Mouse (Mus musculus): ENCODE results near the gene Cav1. TPM values are rescaled to one million over a fixed set of nuclear protein-coding genes. Genes with fewer than 3 reads are reported as not detected.
A peak's percentile ranks its signal among the peaks of the same experiment; 100 is the strongest.

Gene Cav1
- not detected for polyA plus RNA-seq (2017; shearing (Covaris generic))

DNA sequence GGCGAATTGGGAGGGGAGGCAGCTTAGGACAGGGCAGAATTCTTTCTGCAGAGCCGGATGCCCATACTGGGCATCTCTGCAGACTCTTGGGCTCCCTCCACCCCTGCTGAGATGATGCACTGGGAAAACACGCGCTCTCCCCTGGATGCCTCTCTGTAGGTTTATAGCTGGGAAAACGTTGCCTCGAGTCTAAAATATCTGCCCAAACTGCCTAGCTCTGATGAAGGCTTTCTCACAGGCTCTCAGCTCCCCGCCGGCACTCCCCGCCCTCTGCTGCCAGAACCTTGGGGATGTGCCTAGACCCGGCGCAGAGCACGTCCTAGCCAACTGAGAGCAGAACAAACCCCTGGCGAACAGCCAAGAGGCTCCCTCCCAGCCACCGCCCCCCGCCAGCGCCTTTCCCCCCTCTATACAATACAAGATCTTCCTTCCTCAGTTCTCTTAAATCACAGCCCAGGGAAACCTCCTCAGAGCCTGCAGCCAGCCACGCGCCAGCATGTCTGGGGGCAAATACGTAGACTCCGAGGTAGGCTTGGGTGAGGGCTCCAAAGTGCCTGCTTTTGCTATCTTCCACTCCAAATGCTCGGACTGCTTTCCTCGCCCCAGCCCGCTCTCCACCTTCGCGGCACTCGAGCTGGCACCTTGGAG is at the start of gene Cav1:
Gene Cav1, plus strand, starts transcription at position 382 of the 648 bp plus-strand sequence.
- no peak for ATAC-seq

DNA sequence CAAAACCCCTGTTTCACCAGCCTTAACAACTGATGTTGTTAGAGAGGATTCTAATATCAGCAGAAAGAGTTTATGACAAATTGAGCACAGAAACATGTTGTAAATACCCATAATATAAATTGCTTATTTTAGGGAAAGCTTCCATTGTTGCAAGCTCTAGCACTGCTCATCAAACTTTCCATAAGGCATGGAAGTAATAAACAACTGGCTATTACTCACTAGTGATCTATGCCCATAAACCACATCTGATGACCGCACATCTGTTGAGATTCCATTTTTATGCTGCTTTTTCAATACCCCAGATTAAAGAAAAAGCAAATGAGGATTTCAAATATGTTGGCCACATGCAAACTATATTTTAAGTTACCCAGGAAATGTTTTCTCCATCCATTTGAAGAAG is 48.0 kb upstream of the Cav1 start:
- no peak for ATAC-seq

DNA sequence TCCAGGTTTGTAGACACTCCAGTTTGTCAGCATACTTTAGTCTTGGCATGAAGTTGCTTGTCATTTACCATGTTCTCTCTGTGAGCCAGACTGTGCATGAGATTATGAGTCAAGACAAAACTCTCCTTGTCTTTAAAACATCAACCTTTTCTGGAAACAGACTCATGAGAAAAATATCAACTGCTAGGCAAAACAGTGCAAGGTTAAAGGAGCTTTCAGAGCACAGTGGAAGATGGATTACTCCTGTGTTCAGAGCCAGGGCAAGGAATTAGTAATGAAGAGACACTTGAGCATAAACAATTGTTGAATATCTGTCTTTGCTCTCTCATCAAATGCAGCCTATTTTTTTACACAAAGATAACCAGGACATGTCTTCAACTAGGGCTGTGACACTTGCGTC is 47.2 kb upstream of the Cav1 start:
- ATAC-seq, result no peak

DNA sequence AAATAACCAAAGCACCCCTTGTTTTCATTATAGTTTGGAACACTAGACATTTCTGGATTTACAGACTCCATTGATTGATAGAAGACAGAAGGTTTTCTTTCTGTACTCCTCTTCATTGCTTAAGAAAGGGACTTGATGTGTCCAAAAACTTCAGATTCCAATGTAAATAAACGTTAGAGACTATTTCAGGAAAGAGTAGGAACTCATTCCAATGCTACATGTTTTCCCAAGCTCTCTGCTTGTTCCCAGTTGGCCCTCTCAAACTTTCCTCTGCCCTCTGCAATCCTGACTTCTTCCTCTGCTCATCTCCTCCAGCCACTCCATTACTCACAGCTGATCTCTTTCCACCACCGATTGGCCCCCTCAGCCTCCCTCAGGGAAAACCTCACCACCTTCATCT is 43.3 kb upstream of the Cav1 start:
- no peak for ATAC-seq

DNA sequence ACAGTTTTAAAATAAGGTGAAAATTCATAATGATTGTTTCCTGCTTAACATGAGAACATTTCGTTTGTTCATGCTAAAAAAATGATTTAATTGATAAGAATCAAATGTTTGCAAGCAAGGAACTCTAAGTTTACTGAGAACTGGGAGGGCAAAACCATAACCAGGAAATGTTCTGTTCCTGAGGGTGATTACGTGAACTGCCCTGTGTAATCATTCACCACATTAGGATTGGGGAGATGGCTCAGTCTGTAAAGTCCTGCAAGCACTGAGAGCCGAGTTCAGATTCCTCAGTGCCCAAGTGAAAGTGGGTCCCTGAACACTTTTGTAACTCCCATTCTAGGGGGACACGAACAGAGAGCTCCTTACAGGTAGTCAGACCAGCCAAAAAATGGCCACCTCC is 41.1 kb upstream of the Cav1 start:
- no peak for ATAC-seq

DNA sequence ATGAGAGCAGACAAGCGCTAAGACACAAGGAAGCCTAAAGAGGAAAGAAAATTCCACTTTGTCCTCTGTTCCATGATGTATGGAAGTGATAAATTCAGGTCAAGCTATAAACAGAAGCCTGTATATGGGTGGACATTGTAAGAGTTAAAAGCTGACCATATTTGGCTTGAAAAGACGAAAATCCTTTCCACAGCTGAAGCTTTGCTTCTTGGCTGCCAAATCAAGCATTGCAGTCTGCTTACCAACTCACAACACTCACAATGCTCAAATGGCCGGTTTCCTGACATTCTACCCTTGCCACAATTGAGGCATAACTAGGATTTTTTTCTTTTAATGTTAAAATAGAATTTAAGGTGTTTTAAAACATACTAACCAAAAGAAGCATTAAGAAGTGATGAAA is 39.7 kb upstream of the Cav1 start:
- no peak for ATAC-seq

DNA sequence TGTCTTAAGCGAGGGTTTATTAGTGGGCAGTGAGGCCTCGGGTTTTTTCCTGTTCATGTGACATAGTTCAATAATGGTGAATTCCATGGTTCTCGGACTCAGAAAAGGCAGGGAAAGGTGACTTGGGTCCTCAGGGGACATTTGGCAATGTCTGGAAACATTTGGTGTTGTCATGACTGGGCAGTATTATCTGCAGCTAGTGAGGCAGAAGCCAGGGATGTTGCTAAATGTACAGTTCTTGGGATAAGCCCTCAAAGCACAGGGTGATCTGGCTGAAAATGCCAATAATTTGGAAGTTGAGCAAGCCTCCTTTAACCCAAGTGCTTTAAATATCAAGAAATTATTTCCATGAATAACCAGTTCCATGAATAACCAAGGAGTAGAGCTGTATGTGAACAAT is 27.8 kb upstream of the Cav1 start:
- ATAC-seq, result no peak

DNA sequence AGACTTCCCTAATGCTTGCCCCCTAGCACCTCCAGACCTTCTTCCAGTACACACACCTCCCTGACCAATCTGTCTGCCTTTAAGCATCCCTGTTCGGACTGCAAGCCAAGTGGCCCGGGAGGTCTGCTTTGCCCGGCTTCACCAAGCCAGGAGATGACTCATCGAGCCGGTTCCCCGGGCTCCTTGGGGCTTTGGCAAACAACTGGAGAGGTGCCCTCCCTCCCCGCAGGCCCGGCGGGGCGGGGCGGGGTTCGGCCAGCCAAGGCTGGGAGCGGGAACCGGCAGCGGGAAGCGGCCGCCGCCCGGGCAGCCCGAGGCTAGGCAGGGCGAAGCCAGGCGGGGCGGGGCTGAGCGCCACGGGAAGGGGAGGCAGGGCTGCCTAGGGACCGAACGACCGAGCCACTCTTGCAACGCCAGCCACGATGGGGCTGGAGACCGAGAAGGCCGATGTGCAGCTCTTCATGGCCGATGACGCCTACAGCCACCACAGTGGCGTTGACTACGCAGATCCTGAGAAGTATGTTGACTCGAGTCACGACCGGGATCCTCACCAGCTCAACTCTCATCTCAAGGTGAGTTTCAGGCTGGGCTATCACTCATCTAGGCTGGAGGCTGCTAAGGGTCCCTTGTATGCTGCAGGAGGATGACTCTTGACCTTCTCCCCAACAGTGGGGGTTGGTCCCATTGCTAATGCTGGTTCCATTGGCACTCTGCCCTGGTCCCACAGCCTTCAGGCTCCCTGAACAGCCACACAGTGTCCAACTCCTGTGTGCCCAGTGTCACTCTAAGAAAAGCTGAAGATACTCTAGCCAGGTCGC is 25.0 kb upstream of the Cav1 start, which contains the start of gene Cav2:
Gene Cav2, plus strand, starts transcription at position 247 of the 818 bp plus-strand sequence.
- peak; percentile 47 for ATAC-seq

DNA sequence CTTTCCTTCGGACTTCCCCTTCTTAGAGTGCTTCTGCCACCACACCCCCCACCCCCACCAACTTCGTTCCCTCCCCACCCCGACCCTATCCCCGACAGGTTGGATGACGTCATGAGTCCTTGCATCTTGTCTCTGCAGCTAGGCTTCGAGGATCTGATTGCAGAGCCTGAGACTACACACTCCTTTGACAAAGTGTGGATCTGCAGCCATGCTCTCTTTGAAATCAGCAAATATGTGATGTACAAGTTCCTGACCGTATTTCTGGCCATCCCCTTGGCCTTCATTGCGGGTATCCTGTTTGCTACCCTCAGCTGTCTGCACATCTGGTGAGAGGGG is 24.4 kb upstream of the Cav1 start:
- no peak for ATAC-seq

DNA sequence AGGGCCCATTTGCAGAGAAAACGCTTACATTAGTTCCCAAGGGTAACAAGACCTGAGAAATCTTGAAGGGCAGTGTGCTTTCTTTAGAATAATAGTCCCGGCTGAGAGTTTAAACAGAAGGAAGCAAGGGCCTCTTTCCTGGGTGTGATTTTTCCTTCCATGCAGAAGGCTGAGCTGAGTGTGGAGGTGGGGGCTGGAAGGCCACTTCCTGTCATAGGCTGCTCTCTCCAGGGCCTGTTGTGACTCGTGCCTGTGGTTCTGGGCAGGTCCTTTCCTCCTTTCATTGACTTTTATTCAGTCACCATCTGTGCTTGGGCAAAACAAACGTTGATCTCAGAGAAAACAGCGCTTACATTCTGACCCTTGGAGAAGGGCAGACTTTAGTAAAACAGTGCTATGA is 24.0 kb upstream of the Cav1 start:
- ATAC-seq, result peak; percentile 63

DNA sequence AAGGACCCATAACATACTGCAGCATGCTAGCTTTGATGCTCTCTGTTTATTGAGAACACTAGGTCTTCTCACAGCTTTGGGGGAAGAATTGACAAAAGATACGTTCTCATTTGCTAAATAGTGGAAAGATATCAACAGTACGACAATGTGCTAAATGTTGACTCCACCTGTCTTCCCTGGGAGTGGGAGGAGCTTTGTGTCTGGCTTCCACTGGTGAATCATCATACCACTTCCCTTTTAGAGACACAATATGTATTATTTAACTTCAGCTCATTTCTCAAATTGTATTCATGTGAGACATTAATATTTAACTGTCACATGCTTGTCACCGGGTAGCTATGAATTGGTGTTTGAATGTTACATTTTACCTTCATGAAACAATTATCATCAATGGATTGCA is 22.3 kb upstream of the Cav1 start:
- no peak for ATAC-seq

DNA sequence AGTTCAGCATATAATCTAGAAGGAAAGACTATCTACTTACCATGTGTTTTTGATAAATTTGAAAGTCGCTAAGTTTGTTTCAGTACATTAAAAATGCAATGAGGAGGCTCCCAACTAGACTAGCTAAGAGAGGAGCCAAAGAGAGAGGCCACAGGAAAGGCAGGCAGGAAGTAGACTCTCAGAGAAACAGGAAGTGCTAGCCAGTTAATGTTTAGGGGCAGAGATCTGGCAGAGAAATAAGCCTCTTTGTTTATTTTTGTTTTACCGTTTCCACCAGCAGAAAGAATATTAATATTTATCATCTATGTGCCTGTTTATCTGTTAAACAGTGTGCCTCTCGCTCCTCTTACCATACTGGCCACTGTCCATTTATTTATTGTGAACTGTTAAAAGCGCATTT is 19.8 kb upstream of the Cav1 start:
- peak; percentile 28 for ATAC-seq

DNA sequence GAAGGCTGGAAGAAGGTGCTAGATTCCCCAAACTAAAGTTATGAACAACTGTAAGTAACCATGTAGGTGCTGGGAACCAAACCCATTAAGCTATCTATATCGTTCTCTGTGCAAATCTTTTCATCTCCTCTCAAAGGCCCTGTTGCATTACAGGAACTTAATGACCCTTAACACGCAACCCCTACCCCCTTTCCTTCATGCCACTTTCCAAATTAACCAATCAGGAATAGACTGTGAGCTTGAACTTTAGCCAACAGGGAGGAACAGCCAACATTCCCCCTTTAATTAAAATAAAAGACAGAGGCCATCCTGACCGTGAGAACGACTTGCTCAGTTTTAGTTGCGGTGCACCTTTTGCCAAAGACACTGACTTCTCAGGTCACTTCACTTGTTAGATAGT is 11.0 kb upstream of the Cav1 start:
- ATAC-seq, result no peak

DNA sequence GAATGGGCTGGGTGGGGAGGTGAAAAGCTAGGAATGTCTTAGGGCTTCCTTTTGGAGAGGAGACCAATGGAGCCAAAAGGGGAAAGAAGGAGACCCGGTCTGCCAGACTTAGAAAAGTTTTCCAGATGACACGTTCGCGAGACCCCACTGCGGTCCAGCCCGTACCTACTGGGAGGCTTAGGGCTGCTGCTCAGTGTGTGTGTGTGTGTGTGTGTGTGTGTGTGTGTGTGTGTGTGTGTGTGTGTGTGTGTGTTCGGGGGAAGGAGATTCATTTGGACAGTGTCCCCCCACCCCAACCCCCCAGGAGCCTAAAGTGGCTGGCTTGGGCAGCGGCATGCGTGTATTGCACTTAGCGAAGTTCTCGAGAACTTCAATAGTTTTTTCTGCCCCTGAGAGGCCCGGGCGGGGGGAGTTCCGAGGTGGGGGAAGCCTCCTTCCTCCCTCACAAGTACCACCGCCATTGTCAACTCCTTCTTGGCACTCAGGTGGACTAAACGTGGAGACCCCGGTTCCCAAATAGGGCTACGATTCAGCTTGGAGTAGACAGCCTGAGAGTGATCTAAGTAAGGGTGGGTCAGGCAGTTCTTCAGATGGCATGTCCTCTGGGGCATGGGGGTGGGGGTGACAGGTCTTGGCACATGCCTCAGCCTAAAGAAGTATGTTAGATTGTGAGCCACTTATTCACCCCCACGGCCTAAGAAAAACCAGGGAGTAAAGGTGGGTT is 629 bp downstream of the Cav1 start:
- no peak for ATAC-seq

DNA sequence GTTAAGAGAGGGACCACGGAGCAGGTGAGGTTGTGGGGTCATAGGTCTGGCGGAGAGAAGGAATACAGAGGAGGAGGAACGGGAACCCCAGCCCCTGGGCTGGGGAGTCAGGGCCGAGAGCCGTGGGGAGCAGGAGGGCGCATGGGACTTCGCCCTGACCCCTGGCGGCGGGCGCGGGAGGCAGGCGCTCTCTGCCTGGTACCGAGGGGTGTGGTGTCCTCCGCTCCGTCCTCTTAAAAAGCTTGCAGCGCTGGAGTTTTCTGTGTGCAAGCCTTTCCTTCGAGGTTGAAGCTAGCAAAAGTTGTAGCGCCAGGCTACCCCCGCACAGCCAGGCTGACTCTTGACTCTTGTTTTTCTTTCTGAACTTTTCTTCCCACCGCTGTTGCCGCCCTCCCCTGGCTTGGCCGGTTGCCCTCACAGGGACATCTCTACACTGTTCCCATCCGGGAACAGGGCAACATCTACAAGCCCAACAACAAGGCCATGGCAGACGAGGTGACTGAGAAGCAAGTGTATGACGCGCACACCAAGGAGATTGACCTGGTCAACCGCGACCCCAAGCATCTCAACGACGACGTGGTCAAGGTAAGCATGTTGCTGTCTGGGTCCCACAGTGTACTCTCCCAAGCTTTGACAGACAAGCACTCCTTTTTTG is 1.5 kb downstream of the Cav1 start:
- ATAC-seq, result peak; percentile 39

DNA sequence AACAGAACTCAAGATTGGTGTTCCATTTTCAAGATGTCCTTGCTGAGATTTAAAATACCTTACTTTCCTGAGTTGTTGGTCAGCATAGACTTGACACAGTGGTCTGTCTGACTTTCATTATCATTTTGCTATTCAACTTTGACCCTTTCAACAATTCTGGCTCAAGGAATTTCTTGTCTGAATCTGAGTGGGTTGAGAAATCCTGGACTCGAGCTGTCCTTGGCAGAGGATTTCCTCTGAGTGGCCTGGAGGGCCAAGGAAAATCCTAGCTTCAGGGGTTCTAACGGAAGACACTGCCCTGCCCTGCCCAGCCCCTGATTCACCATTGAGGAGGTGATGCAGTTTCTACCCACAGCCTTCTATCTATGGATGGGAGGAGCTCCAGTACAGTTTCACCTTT is 2.5 kb downstream of the Cav1 start:
- no peak for ATAC-seq

DNA sequence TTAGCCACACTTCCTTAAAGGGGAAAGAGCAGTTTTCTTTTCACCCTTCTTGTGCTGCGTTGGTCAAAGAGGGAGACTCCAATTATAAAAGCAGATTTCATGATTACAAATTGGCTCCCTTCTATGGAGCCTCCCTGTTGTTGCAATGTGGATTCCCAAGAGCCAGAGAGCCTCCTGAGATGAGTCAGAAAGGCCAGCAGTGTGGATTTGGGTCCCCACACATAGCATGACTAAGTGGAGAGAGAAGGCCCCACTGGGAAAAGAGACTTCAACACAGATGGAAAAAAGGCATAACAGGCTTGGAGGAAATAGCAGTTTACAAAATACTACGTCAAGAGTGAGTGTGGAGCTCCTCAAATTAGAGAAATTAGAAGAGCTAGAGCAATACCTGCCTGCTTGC is 3.1 kb downstream of the Cav1 start:
- ATAC-seq, result no peak

DNA sequence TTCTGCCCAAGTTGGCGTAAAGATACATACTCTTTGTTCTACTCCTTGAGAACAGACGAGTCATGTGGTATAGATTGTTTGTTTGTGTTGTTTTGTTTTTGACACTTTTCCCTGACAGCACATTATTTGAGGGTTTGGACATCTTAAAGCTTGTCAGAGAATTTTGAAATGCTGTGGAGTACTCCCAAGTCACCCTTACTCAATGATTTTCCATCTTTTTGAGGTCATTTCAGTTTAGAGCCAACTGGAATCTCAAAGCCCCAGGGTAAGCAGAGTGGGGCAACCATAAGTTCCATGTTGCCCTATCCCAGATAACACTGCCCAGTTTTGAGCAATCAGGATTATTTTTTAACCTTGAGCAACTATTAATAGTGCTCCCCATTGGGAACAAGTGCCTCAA is 8.1 kb downstream of the Cav1 start:
- ATAC-seq, result no peak

DNA sequence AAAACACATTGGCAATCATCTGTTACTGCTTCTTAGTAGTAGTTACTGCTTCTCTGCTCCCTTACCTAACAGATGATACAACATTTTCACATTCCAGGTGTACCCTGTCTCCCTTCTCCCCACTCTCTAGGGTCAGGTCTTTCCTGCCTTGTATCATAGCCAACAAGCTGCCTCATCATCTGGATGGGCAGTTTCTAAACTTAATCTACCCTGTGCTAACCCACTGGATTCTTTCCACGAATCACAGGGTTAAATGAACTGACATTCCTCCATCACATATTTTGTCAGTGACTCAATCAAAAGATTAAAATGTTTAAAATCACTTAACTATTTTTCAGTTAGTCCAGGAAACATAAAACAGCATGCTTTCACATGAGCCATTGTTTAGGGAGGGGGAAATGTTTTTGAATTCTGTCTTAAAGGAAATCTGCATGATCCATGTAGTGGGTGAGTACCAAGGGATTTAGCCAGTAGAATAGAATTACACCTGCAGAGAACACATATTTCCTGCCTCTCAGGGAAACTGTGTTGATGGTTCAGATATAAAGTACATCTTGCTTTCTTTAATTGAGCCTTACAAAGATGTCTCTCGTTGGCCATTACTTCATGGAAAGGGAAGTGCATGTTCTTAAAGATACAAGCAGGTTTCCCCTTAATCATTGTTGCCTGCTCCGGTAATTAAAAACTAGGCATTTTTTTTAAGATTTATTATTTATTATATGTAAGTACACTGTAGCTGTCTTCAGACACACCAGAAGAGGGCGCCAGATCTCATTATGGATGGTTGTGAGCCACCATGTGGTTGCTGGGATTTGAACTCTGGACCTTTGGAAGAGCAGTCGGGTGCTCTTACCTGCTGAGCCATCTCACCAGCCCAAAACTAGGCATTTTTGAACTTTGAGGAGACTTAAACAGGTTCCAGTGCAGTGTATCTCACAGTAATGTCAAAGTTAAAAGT is 8.8 kb downstream of the Cav1 start:
- no peak for ATAC-seq

DNA sequence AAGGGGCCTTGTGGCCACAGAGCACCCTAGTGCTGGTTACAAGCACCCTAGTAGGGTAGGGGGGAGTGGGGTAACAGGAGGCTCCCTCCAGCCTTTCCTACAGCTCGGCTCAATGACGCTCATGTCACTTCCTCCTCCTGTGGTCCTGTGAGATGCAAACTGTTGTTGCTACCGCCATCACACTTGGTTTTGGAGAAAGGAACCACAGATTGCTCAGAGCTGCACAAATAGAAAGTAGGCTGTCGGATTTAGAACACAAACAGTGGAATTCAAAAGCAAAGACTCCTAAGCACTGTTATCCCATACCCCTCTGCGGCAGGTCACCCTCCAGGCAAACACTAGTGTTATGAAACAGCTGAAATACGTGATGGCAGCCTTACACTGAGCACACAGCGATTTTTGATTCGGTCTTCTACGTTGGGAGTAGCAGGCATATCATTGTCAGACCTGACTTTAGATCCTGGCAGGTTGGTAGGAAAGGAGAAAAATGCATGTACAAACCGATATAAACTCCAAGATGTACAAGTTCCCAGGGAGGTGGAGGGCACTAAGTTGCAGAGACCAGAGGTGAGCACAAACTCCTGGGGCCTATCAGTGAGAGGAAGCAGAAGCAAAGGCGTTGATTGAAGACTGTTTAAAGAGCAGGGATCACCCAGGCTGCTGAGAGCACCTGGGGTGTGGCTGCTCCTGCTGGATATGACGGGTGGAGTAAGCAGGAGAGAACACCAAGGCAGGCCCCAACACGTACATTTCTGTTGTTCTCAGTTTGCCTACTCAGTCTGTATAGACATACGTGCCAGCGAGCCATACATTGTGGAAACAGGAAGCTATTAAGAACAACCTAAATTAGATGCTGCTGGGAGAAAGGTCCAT is 10.4 kb downstream of the Cav1 start:
- ATAC-seq, result no peak

DNA sequence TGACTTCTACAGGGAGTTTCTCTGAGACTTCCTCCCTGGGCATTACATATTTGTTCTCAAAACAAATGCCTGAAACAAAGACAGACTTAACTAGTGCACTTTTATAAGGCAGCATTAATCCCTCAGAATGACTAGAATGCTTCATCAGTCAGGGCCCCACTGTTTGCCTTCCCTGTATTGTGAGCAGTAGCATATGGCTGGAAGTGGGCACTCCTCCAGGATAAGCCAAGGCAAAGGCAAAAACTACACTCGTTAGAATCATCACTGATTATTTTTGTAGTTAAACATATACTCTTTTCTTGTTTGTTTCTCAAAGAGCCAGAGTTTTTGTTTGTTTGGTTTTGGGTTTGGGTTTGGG is 11.0 kb downstream of the Cav1 start:
- no peak for ATAC-seq

Measured in CD4-positive, CD25-positive, alpha-beta regulatory T cell, adult 4 months (primary cell).